Mouse (Mus musculus): Measurements from ENCODE around the gene Sema6d.
"Not testable (repeated sequence)": the region's sequence is repeated elsewhere in the genome, so short reads cannot be mapped to it uniquely, and the experiment has no call there.

The Sema6d gene

GRCm38 (mm10) chr2:124289356-124289755, 199.6 kb downstream of the Sema6d start:
- DNase-seq (ENCODE audit: extremely low spot score, low read depth, low spot score) = no peak

- no peak for DNase-seq (ENCODE audit: extremely low spot score, low read depth, low spot score)
These were observed 201.4 kb downstream of the Sema6d start for GRCm38 (mm10) chr2:124291145-124291544.

DNA sequence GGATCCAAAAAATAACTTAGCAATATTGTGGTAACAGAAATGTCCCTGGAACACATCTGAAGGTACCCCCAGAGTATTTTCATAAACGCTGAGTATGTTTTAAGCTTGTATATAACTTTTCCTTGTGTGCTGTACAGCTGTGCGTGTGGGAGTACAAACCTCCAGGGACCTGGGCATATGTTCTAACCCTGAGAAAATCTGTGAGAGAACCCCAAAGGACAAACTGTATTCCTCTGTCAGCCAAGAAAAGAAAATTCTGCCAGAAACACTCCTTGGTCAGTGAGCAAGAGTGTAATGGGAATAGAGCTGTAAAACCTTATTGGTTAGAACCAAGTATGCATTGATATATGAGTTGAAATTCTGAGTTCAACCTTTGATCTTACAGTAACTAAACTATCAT, 203.8 kb downstream of the Sema6d start:
- no peak for DNase-seq (ENCODE audit: extremely low spot score, low read depth, low spot score)

DNA sequence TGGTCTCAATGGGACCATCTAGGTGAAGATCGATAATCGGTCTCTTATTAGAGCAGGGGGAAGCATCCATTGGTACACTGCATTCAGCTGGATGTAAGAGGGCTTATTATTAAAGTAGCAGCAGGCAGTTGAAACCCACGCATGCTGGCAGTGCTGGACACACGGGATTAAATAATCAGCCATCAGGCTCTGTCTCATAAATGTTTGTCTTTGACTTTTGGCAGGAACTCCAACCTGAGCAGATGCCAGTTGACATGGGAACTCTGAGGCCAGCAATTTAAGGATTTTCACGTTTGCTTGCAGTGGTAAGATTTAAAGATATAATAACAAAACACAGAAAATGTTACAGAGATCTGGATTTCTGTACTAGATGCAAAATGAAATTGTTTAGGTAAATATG, 208.6 kb downstream of the Sema6d start:
- DNase-seq (ENCODE audit: extremely low spot score, low read depth, low spot score) = no peak

DNA sequence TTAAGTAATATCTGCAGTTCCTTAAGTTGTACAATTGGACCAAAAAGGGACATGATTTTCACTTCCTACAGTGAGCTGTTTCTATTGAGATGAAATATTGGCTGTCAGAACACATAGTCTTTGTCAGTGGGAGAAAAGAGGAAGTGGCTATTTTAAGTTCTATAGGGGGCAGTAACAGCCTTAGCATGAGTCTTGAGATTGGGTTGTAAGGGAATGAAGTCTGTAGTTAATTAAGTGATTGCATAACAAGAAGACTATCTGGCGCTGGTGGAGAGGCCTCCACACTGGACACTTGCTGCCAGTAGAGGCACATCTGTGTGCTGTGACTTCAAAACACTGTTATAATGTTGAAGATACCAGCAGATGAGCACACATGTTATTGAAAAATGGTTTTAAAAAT, 209.1 kb downstream of the Sema6d start:
- DNase-seq (ENCODE audit: extremely low spot score, low read depth, low spot score) = no peak

- DNase-seq (ENCODE audit: extremely low spot score, low read depth, low spot score) = no peak
These were observed 218.8 kb downstream of the Sema6d start for GRCm38 (mm10) chr2:124308605-124309004.

DNA sequence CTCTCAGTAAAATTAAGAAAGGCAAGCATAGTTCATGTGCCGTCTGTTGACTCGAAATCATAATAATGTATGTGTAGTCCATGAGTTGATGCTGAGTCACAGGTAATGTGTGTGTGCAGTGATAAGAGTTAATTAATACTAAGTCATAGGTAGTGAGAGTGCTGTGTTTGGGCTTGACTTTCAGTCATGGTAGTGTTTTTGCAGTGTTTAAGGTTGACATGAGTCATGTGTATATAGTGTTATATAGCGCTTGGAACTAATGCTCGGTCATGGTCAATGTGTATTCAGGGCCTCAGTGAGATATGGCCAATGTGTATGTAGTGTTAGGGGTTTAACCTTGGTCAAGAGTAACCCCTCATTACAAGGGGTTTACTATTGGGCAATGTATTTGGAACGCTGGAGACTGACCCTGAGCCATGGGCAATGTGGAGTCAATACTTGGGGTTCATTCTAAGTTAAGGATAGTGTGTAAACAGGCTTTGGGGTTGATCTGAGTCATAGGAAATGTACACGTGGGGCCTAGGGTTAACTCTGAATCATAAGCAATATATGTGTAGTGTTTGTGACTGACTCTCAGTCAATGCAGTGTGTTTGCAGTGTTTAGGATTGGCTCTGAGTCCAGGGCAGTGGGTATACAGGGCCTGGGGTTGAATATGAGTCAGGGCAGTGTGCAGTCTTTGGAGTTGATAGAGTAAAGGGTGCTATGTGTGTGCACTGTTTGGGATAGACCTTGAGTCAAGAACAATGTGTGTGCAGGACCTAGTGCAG, 219.8 kb downstream of the Sema6d start:
- no peak for DNase-seq (ENCODE audit: extremely low spot score, low read depth, low spot score)

- DNase-seq (ENCODE audit: extremely low spot score, low read depth, low spot score) = no peak
These were observed 232.9 kb downstream of the Sema6d start for GRCm38 (mm10) chr2:124322528-124323215.

GRCm38 (mm10) chr2:124324107-124324724, 234.4 kb downstream of the Sema6d start:
- no peak for DNase-seq (ENCODE audit: extremely low spot score, low read depth, low spot score)

GRCm38 (mm10) chr2:124329473-124330130, 239.8 kb downstream of the Sema6d start:
- DNase-seq (ENCODE audit: extremely low spot score, low read depth, low spot score) = no peak

DNA sequence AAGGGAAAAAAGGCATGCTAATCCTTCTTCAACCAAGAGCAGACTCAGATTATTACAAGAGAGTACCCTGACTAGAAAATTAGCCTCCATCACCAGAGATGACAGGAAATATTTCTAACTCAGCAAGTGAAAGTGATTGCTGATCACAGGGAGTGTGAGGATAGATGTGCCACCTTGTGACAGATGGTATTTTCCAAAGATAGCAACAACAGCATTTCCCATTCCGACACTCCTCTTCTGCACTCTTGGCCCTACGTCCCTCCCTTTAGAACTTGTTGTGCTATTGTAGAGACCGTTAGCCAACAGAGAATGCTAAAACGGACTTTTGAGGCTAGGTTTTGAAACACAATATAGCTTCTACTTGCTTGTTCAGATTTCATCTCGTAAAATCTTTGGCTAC, 243.1 kb downstream of the Sema6d start:
- no peak for DNase-seq (ENCODE audit: extremely low spot score, low read depth, low spot score)

DNA sequence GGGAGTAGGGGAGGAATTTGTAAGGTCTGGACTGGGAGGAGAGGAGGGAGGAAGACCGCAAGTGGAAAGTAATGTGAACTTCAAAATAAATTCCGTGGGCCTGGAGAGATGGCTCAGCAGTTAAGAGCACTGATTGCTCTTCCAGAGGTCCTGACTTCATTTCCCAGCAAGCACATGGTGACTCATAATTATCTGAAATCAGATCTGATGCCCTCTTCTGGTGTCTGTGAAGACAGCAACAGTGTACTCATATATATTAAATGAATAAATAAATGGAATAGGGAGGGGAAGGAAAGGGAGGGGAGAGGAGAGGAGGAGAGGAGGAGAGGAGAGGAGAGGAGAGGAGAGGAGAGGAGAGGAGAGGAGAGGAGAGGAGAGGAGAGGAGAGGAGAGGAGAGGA, 244.9 kb downstream of the Sema6d start:
- DNase-seq (ENCODE audit: extremely low spot score, low read depth, low spot score) = not testable (repeated sequence)

DNA sequence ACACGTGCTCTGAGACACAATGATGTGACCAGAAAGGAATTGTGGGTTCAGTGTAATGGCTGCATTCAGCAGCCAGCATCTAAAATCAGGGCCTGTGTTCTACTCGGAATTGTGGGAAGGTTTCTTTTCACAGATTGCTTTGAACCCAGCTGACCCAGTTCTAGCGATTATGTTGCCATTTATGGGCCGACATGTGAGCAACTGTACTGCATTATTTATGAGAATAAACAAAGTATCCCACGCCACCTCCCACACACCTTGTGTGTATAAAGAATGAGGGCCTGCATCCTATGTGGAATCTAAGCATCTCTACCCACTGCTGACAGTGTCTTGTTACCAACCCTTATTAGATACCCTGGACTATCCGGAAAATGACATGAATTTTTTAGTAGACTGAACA, 248.5 kb downstream of the Sema6d start:
- DNase-seq (ENCODE audit: extremely low spot score, low read depth, low spot score) = no peak

- no peak for DNase-seq (ENCODE audit: extremely low spot score, low read depth, low spot score)
These were observed 264.4 kb downstream of the Sema6d start for GRCm38 (mm10) chr2:124354191-124354590.

GRCm38 (mm10) chr2:124354716-124355115, 264.9 kb downstream of the Sema6d start:
- DNase-seq (ENCODE audit: extremely low spot score, low read depth, low spot score) = no peak

GRCm38 (mm10) chr2:124369291-124369690, 279.5 kb downstream of the Sema6d start:
- no peak for DNase-seq (ENCODE audit: extremely low spot score, low read depth, low spot score)

GRCm38 (mm10) chr2:124369991-124370390, 280.2 kb downstream of the Sema6d start:
- no peak for DNase-seq (ENCODE audit: extremely low spot score, low read depth, low spot score)

DNA sequence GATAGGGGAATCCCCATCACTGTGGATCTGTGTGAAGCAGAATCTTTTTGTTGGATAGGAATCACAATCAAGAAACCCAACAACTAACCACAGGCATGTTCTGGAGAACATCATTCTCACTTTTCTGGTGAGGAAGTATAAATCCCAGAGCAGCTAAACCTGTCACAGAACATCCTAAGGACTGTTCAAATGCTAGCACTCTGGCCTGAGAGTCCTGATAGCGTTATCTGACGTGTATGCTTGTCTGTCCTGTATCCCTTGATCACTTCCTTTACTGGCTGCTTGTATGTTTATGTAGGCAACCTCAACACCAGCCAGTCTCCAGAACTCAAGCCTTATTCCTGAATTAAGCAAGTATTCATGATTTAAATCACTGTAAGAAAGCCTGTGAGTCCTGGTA, 281.6 kb downstream of the Sema6d start:
- DNase-seq (ENCODE audit: extremely low spot score, low read depth, low spot score) = no peak

GRCm38 (mm10) chr2:124385053-124385452, 295.3 kb downstream of the Sema6d start:
- DNase-seq (ENCODE audit: extremely low spot score, low read depth, low spot score) = no peak

DNA sequence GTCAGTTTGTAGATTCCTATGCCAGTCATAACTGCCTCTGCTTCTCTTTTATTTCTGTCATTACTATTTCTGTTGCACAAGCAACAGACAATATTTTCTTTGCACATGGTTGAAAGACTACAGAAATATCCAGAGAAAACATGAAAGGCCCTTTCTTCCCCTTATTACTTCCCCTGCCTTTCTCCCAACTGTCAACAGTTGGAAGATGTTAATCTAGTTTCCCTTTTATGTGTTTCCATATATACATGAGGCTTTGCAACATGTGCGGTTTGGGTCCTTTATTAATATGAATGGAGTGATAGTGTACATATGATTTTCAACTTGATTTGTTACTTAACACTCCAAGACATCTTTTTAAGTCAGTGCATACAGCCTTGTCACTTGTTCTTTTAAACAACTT, 296.0 kb downstream of the Sema6d start:
- no peak for DNase-seq (ENCODE audit: extremely low spot score, low read depth, low spot score)

DNA sequence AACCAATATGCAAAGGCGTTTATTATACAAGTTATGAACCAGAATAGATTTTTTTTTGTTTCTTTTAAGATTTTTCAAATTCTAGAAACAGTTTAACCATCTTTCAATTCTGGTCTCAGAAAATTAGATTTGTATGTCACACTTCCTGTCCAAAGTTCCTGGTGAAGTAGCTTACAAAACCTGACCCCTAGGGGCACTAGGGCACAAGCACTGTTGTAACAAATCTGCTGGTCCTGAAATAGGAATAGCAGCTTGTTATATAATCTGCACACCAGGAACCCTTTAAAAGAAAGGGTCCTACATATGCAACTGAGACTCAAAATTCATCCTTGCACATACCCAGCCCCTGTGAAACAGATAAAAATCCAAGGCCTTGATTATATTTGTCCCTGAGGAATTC, 298.5 kb downstream of the Sema6d start:
- DNase-seq (ENCODE audit: extremely low spot score, low read depth, low spot score) = no peak

- DNase-seq (ENCODE audit: extremely low spot score, low read depth, low spot score) = no peak
These were observed 307.0 kb downstream of the Sema6d start for GRCm38 (mm10) chr2:124396733-124397132.
